Mouse (Mus musculus) myocyte (in vitro differentiated cells): ENCODE results near the gene Cbfa2t3. TPM values are rescaled to one million over a fixed set of nuclear protein-coding genes. Genes with fewer than 3 reads are reported as not detected.

Experiments used
- H3K27me3 ChIP-seq: one replicate; pipeline ENCODE4 v1.6.1; 2011; ENCODE audit not compliant: control insufficient read depth, insufficient read depth, insufficient read length
- H3K36me3 ChIP-seq: one replicate; pipeline ENCODE4 v1.6.1; 2011; ENCODE audit not compliant: control insufficient read depth, insufficient read depth
- H3K4me2 ChIP-seq: one replicate; pipeline ENCODE4 v1.6.1; 2011; ENCODE audit warnings: low read depth, control low read depth
- H3K4me3 ChIP-seq: one replicate; pipeline ENCODE4 v1.5.1; 2011; ENCODE audit warnings: mild to moderate bottlenecking, control low read depth, moderate library complexity
- H3K79me2 ChIP-seq: one replicate; pipeline ENCODE4 v1.6.1; 2011; ENCODE audit not compliant: control insufficient read depth, insufficient read depth
- H3ac ChIP-seq: one replicate; pipeline ENCODE4 v1.6.1; 2011; ENCODE audit not compliant: control insufficient read depth, insufficient read length
- CEBPB ChIP-seq: IDR thresholded peaks from 2 replicates; pipeline ENCODE4 v1.6.1; 2011; ENCODE audit warnings: mild to moderate bottlenecking, moderate library complexity; ENCODE audit not compliant: poor library complexity, insufficient read depth, severe bottlenecking
- E2F4 ChIP-seq: IDR thresholded peaks from one replicate; pipeline ENCODE4 v1.6.1; 2011; ENCODE audit warnings: mild to moderate bottlenecking, control low read depth, moderate library complexity; ENCODE audit not compliant: insufficient read depth
- MAX ChIP-seq: IDR thresholded peaks from one replicate; pipeline ENCODE4 v1.6.1; 2011; ENCODE audit warnings: low read depth, mild to moderate bottlenecking, control low read depth
- MYOD1 ChIP-seq, 3 experiments: IDR thresholded peaks; one replicate each; pipeline ENCODE4 v1.6.1; 2011; ENCODE audit warnings: control low read depth in 2 of 3, low read depth in 2 of 3, mild to moderate bottlenecking in 2 of 3, moderate library complexity in 1 of 3; ENCODE audit not compliant: insufficient read length in 2 of 3, control insufficient read depth in 1 of 3
- MYOG ChIP-seq, 3 experiments: IDR thresholded peaks; one replicate each; pipeline ENCODE4 v1.6.1; 2011; ENCODE audit warnings: control low read depth in 2 of 3, low read depth in 2 of 3, mild to moderate bottlenecking in 2 of 3; ENCODE audit not compliant: insufficient read length in 2 of 3, control insufficient read depth in 1 of 3, insufficient read depth in 1 of 3
- POLR2A ChIP-seq: IDR thresholded peaks from one replicate; pipeline ENCODE4 v1.6.1; 2011; ENCODE audit warnings: low read depth, mild to moderate bottlenecking, control low read depth, moderate library complexity; ENCODE audit not compliant: insufficient read length
- POLR2AphosphoS2 ChIP-seq: IDR thresholded peaks from one replicate; pipeline ENCODE4 v1.6.1; 2011; ENCODE audit warnings: low read depth, control low read depth; ENCODE audit not compliant: insufficient read length
- REST ChIP-seq: IDR thresholded peaks from one replicate; pipeline ENCODE4 v1.6.1; 2011; ENCODE audit warnings: mild to moderate bottlenecking, control low read depth, moderate library complexity; ENCODE audit not compliant: insufficient read depth, insufficient read length
- SRF ChIP-seq: IDR thresholded peaks from one replicate; pipeline ENCODE4 v1.6.1; 2011; ENCODE audit warnings: low read depth; ENCODE audit not compliant: control insufficient read depth, insufficient read length
- TCF12 ChIP-seq: IDR thresholded peaks from one replicate; pipeline ENCODE4 v1.6.1; 2011; ENCODE audit warnings: mild to moderate bottlenecking, control low read depth; ENCODE audit not compliant: poor library complexity, insufficient read depth, severe bottlenecking
- TCF3 ChIP-seq: IDR thresholded peaks from one replicate; pipeline ENCODE4 v1.6.1; 2011; ENCODE audit warnings: low read depth, control low read depth; ENCODE audit not compliant: insufficient read length
- USF1 ChIP-seq: IDR thresholded peaks from one replicate; pipeline ENCODE4 v1.6.1; 2011; ENCODE audit warnings: low read depth, mild to moderate bottlenecking, control low read depth, moderate library complexity
- polyA plus RNA-seq: library from polyadenylated mRNA; unstranded; fragments of >200 nt; fragmentation: generic; extraction: Trizol; gene quantifications from one replicate; pipeline ENCODE4 v1.2.1, GENCODE M21; 2012; ENCODE audit warnings: missing spikeins

Gene Cbfa2t3
- polyA plus RNA-seq, 1 experiment, result 29.5 TPM

DNA sequence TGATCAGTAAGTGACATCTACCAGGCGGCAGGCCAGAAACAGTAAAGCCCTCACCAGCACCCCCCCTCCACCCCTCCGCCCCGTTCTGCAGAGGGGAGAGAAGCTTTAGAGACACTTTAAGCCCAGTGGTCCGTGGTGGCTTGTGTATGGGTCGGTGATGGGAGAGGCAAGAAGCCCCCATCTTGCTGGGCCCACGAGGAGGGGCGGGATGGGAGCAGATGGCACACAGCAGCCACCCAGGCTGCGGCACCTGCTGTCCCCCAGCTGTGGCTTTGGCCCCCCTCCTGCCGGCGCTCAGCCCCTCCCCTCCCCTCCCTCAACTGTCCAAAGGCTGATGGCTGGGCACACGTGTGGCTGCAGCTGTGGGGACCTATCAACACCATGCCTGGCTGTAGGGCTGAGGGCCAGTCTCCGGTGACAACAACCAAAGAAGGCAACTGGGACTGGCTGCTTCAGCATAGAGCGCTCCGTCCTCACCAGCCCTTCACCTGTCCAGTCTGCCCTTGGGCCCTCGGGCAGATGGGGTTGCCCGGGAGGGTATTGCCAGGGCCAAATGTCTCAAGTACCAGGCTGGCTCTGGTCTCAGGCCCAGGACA lies 47.5 kb downstream of the Cbfa2t3 start:
- no peak for TF ChIP-seq E2F4
- peak; percentile 87 to 98 (median 98) for TF ChIP-seq MYOG (IDR thresholded peaks at IDR 0.05; ENCODE audit: control insufficient read depth in 1 of 3, insufficient read depth in 1 of 3, insufficient read length in 2 of 3, low read depth in 2 of 3)
- no peak for TF ChIP-seq MAX
- TF ChIP-seq TCF12, result peak; percentile 100
- TF ChIP-seq TCF3, result peak; percentile 99
- TF ChIP-seq CEBPB, result no peak
- TF ChIP-seq SRF, result peak; percentile 92
- TF ChIP-seq MYOD1 (IDR thresholded peaks at IDR 0.05; ENCODE audit: control insufficient read depth in 1 of 3, insufficient read length in 2 of 3, low read depth in 2 of 3), result peak; percentile 97 to 100 (median 98)
- H3K36me3 ChIP-seq, result no peaks in the 10 kb centered on the region

DNA sequence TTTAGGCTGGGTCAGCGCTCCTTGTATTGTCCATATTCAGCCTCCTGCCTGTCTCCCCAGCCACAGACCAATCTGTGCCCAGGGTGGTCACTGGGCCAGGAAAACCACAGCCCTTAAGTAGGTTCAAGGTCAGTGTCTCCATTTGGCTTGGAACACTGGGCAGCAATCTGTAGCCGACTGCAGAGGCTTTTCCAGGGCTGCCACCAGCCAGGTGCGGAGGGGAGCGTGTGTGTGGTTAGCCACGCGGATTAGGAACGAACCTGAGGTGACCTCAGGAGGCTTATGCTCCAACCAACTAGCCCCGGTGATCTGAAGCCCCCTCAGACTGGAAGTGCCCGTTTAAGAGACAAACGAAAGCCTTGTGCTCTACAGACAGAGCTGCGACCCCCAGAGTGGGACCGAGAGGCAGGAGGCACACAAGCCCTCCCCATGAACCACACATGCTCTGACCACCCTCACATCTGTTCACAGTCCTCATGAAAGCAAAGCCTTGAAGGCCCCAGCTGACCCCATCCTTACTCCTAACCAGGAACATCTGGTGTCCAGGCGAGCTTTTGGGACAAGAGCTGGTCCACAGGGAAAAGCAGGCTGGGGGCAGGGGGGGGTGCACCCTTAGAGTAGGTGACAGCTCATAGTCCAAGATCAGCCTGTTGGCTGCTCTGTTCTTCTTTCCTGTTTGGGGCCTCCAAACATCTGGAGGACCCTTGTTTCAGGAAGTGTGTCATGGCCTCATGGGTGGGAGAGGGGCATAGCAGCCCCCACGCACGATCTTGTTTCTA lies 50.5 kb downstream of the Cbfa2t3 start:
- TF ChIP-seq TCF12, result no peak
- TF ChIP-seq MAX, result no peak
- no peak for TF ChIP-seq E2F4
- peak in 2 of 3 experiments; percentile 54 to 87 for TF ChIP-seq MYOG (IDR thresholded peaks at IDR 0.05; ENCODE audit: control insufficient read depth in 1 of 3, insufficient read depth in 1 of 3, insufficient read length in 2 of 3, low read depth in 2 of 3)
- TF ChIP-seq REST, result no peak
- TF ChIP-seq TCF3, result no peak
- no peak for TF ChIP-seq POLR2A
- no peak for TF ChIP-seq USF1
- TF ChIP-seq POLR2AphosphoS2, result no peak
- TF ChIP-seq SRF, result no peak
- TF ChIP-seq CEBPB, result no peak
- peak; percentile 19 to 82 (median 52) for TF ChIP-seq MYOD1 (IDR thresholded peaks at IDR 0.05; ENCODE audit: control insufficient read depth in 1 of 3, insufficient read length in 2 of 3, low read depth in 2 of 3)
- Histone ChIP-seq H3K79me2 (no peaks in the 10 kb centered on the region), H3ac (no peak overlapping the region), H3K4me2 (no peak overlapping the region), H3K36me3 (no peaks in the 10 kb centered on the region), H3K27me3 (no peaks in the 10 kb centered on the region), H3K4me3 (no peak overlapping the region)

More for the DNA sequence above, 47.5 kb downstream of the Cbfa2t3 start:
- no peaks in the 10 kb centered on the region for H3K27me3 ChIP-seq
- no peak overlapping the region for H3K4me3 ChIP-seq
- no peaks in the 10 kb centered on the region for H3K79me2 ChIP-seq
- H3ac ChIP-seq, result no peak overlapping the region
- no peak overlapping the region for H3K4me2 ChIP-seq

DNA sequence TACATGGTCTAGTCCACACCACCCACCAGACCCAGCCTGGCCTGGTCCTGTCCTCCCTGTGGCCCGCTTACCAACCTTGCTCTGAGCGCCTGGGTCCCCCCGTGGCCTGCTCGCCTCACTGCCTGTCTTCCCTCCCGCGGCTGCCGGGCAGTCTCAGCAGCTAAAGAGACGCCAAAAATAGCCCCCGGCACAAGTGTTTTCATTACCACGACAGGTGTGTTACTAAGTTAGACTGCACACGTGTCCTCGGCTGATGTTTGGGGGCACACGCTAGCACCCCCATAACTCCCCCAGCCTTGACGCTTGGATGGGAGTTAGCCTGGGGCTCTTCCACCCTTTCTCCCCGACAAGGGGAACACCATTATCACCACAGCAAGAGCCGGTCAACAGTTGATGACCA lies 52.6 kb downstream of the Cbfa2t3 start:
- Histone ChIP-seq H3K4me3 (peak overlapping the region; percentile 33), H3K4me2 (peak overlapping the region; percentile 76), H3K36me3 (no peaks in the 10 kb centered on the region), H3K27me3 (no peaks in the 10 kb centered on the region), H3K79me2 (no peaks in the 10 kb centered on the region), H3ac (no peak overlapping the region)
- TF ChIP-seq POLR2A (peak; percentile 62), REST (no peak), E2F4 (no peak), CEBPB (no peak), TCF12 (peak; percentile 95), MAX (no peak), MYOD1 (IDR thresholded peaks at IDR 0.05; ENCODE audit: control insufficient read depth in 1 of 3, insufficient read length in 2 of 3, low read depth in 2 of 3) (peak in 2 of 3 experiments; percentile 77 to 92), SRF (no peak), TCF3 (peak; percentile 32), POLR2AphosphoS2 (no peak), MYOG (IDR thresholded peaks at IDR 0.05; ENCODE audit: control insufficient read depth in 1 of 3, insufficient read depth in 1 of 3, insufficient read length in 2 of 3, low read depth in 2 of 3) (peak; percentile 71 to 93 (median 88)), USF1 (peak; percentile 51)

DNA sequence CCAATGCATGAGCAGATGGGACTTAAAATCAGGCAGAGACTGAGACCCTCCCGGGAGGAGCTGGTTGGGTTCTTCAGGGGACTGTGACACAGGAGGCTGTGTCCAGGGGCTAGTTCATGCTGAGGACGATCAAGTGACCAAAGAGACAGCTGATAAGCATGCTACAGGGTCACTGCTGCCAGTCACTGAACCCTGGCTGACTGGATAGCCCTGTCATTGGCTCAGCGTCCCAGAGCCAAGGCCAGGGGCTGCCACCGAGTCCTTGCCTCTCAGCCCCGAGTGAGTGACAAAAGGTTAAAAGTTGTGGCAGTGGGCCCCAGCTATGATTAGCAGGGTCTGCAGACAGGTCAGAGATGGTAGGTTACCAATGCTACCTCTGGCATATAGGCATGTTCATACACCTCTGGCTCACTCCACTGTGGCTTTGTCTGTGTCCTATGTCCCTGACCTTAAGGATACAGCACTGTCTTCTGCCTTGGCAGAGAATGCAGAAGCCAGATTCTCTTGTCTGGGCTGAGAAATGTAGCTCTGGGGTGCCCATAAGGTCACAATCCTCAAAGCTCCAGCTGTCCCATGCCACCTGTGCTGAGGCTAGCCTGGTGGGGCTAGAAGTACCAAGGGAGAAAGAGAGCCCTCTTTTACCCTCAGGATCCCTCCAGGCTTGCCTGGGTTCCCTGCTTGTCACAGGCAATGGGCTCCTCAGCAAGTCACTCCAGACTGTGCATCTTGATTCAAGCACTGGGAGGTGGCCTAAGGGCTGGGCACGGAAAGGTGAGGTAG lies 54.5 kb downstream of the Cbfa2t3 start:
- Histone ChIP-seq H3K27me3 (no peaks in the 10 kb centered on the region), H3K4me2 (peak overlapping the region; percentile 76), H3K79me2 (no peaks in the 10 kb centered on the region), H3K4me3 (peak overlapping the region; percentile 33), H3ac (no peak overlapping the region), H3K36me3 (no peaks in the 10 kb centered on the region)
- TF ChIP-seq REST, result no peak
- TF ChIP-seq SRF, result no peak
- TF ChIP-seq MAX, result no peak
- TF ChIP-seq POLR2AphosphoS2, result no peak
- no peak for TF ChIP-seq CEBPB
- TF ChIP-seq MYOG (IDR thresholded peaks at IDR 0.05; ENCODE audit: control insufficient read depth in 1 of 3, insufficient read depth in 1 of 3, insufficient read length in 2 of 3, low read depth in 2 of 3), result peak; percentile 44 to 89 (median 50)
- peak in 2 of 3 experiments; percentile 67 to 73 for TF ChIP-seq MYOD1 (IDR thresholded peaks at IDR 0.05; ENCODE audit: control insufficient read depth in 1 of 3, insufficient read length in 2 of 3, low read depth in 2 of 3)
- TF ChIP-seq USF1, result no peak
- no peak for TF ChIP-seq E2F4
- no peak for TF ChIP-seq POLR2A
- peak; percentile 35 for TF ChIP-seq TCF3
- peak; percentile 56 for TF ChIP-seq TCF12
